Mouse (Mus musculus) ovary, postnatal 36 days (tissue): ENCODE data around the gene D1Ertd622e.
"Not testable (repeated sequence)": the region's sequence is repeated elsewhere in the genome, so short reads cannot be mapped to it uniquely, and the experiment has no call there.

Experiments used
- DNase-seq: peaks from one replicate; pipeline ENCODE4 v3.0.0; 2022; ENCODE audit warnings: low spot score, mixed read lengths

D1Ertd622e gene

GRCm38 (mm10) chr1:97632545-97633256 is 29.2 kb downstream of the D1Ertd622e start:
- DNase-seq = no peak

DNA sequence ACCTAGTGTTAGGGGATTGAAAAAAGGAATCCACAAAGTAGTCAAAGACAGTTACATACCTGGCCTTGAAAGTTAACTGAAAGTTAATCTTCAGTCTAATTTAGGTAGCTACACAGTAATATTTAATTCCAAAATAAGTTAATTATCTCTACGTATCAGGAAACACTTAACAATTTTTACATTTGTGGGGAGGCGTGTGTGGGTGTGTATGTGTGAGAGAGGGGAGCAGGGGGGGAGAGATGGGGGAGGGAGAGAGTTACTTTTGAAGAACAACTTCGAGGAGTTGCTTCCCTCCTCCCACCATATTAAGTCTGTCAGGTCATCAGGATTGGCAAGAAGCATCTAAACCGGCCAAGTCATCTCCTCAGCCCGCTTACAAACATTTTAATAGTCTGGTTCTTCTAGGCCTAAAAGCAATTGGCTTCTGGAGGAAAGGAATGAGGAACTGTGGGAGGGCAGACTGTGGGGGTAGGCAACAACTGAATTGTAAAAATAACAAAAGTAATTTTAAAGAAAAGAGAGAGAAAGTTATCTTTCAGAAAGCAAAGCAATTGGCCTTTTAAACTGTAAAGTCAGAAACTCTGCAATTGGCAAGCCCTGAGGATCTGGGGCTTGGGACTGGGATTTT is 29.9 kb downstream of the D1Ertd622e start:
- no peak for DNase-seq

DNA sequence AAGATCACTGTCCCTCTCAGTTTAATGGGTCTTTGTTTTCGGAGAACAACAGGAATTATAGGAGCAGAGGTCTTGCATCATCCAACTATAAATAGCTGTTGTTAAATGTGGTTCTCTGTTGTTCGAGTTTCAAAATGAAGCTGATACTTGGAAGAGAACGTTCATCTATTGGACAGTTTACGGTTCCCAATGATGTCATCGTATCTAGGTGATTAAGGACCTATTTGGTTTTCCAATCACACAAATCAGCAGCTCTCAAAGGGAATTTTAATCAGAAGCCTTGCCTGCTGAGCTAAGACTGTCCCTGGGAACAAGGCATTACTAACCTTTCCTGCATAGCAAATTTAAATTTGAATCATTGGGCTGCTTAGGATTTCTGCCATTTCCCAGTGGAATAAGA is 31.7 kb downstream of the D1Ertd622e start:
- DNase-seq = no peak

GRCm38 (mm10) chr1:97628859-97629258 is 33.0 kb downstream of the D1Ertd622e start:
- no peak for DNase-seq

DNA sequence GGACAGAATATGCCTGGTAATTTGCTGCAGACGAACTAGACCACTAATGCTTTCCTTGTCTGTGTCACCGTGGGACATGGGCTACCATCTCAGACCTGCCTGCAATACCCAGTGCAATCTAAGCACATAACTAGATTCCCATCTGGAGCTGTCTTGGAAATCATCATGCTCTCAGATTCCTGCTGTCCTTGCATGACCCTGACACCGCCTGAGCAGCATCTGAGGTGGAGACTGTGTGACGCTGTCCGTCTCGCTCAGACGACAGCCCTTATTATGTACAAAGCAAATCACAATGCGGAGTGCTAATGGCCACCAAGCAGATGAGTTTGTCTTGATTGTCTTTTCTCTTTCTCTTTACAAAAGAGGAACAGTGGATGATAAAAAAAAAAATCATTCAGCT is 33.9 kb downstream of the D1Ertd622e start:
- no peak for DNase-seq

DNA sequence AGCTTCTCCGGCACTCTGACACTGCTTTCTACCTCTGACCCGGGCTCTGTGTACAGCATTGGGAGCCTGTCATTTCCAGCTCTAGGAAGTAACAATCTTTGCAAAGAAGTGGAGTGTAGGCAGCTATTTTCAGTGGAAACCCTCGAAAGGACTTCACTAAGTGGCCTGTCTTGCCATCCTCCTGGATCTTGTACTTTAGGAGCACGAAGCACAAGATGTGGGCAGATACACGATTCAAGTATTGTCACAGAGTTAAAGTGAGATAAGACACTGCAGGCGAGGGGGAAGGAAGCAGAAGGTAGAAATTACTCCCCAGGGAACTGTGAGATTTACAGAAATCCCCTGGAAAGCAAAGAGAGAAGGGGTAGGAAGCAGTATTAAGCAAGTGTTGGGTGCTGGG is 36.4 kb downstream of the D1Ertd622e start:
- no peak for DNase-seq

GRCm38 (mm10) chr1:97624386-97624785 is 37.5 kb downstream of the D1Ertd622e start:
- no peak for DNase-seq

DNA sequence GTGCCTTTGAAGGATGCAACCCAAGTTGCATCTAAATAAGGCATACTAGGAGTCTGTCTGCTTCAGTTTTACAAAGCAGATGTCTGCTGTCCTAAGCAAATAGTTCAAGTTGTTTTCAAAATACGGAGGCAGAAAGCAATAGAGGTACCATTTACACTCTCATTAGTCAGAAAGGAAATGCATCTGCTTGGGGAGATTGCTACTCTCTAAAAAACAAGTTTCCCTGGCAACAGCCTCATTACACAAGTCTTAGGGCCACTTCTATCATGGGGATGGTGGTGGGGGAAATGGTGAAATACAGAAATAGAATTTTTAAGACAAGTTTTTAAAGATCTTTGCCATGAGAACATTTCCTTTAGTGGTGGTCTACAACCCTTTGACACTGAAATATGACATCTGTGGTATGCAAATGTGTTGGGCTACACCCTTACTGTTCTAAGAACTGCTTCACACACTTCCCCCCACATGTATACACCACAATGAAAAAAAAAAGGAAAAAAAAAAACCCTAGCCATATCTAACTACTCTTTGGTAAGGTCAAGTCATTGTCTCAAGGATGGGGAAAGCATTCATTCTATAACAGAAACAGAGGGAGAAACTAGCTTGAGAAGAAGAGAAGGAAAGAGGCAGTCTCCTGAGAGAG is 38.5 kb downstream of the D1Ertd622e start:
- DNase-seq = no peak

DNA sequence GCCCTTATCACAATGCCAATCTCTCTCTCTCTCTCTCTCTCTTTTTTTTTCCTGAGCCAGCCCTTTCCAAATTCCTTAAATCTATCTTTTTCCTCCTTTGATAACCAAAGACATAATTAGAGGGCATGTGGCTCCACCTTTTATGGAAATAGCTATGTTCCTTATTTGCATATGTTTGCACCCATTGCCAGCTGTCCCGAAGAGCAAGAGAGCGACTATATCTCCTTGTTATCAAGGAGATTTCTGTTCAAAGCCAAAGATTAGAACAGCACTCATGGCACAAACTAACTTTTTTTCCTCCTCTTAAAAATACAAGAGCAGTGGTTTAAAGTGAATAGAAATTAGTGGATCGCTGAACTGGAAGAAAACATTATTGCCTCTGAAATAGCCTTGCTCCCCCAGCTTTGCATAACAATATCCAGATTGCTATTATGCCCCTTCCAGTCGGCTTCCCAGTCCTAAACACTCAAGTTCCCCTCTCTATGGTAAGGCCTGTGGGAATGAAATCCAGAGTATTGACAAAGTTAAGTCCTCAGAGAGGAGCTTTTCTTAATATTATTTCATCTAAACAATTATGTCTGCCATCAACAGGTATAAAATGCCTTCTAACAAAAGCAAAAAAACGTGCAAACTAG is 39.2 kb downstream of the D1Ertd622e start:
- no peak for DNase-seq

- DNase-seq = no peak
Observed at GRCm38 (mm10) chr1:97619621-97620320, 42.1 kb downstream of the D1Ertd622e start.

- DNase-seq = no peak
Observed at GRCm38 (mm10) chr1:97615525-97615924, 46.3 kb downstream of the D1Ertd622e start.

DNA sequence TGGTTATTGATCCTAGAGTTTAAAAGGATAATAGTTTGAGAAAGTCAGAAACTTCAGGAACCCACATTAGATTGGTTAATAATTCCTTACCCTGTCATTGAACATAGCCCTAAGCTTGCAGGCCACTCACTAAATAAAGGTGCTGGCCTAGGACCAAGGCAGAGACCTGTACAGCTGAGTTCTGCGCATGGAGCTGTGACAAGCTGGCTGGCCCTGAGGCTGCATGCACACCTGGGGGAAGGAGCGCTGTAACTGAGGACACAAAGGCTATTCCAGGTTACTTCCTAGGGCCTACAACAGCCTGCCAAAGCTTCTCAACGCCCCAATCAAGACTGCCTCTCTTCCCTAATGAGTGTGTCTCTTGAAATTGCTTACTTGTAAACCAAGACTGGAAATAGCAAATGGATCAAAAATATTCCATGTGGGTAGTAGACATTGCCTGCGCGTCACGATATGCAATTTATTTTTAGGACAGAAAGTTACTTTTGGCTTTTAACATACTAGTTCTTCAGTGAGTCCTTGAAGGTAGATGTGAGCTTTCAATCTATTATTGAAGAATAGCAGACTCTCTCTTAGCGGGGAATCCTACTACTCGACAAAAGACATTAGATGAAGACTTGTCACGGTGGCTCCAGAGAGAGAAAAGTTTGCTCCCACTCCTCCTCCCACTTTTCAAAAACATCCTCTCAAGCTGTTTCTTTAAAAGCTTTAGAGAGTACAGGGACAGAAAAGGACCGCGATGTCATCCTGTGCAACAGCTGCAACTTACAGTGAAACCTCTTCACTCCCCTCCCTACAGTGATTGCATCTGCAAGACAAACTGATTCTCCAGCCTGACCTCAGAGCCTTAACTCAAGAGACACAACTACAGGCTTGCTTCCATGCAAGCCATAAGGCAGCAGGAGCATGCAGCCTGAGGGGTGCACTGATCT is 47.1 kb downstream of the D1Ertd622e start:
- DNase-seq = no peak

GRCm38 (mm10) chr1:97611747-97612146 is 50.1 kb downstream of the D1Ertd622e start:
- no peak for DNase-seq

DNA sequence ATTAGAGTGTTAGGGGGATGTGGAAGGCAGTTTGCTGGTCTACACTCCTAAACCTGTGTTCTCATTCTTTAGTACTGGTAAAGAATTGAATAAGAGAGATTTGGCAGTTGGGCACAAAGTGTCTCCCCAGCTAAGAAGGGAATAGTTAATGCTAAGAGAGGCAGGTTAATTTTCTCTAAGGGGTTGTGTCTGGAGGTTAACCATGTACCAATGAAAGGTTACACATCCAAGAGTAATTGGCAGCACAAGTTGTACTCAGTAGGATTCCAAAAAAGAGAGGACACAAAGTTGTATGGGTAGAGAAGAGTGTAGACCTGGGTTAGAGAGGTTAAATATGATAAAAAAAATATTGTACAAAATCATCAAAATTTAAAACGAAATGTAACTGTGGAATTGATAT is 58.5 kb downstream of the D1Ertd622e start:
- DNase-seq = no peak

DNA sequence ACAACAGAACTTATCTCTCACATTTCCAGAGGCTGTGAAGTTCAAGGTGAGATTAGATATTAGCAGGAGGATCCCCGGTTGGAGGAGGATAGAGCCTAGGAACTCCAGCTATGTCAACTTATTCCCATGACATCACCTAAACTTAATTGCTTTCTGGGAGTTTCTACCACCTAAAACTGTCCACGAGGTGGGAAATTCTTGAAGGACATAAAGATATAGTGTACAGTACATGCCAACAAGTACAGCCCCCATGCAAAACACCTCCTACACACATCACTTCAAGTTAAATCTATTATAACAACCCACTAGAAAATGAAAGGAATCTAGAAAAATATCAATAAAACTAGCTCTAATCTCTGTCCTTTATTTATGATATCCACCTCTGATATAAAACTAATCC is 61.5 kb downstream of the D1Ertd622e start:
- no peak for DNase-seq

- DNase-seq = no peak
Observed at GRCm38 (mm10) chr1:97599101-97599500, 62.8 kb downstream of the D1Ertd622e start.

GRCm38 (mm10) chr1:97588561-97588960 is 73.3 kb downstream of the D1Ertd622e start:
- DNase-seq = no peak

- DNase-seq = no peak
Observed at GRCm38 (mm10) chr1:97585106-97585505, 76.8 kb downstream of the D1Ertd622e start.

- DNase-seq = no peak
Observed at GRCm38 (mm10) chr1:97584171-97584570, 77.7 kb downstream of the D1Ertd622e start.

DNA sequence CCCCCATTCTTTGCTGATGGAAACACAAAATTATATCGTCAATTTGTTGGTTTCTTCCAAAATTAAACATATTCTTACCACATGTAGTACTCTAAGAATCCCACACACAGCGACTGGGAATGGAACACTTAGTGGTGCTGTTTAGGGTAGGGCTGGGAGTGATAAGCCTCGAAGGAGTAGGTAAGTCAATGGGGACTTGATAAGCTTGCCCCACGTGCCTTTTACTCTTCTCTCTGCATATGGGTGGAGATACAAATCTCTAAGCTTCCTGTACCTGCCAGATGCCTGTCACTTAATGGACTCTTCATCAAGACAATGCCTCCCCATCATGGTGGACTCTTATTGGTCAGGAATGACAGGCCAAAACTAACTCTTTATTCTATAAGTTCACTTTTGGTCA is 78.8 kb downstream of the D1Ertd622e start:
- DNase-seq = no peak

DNA sequence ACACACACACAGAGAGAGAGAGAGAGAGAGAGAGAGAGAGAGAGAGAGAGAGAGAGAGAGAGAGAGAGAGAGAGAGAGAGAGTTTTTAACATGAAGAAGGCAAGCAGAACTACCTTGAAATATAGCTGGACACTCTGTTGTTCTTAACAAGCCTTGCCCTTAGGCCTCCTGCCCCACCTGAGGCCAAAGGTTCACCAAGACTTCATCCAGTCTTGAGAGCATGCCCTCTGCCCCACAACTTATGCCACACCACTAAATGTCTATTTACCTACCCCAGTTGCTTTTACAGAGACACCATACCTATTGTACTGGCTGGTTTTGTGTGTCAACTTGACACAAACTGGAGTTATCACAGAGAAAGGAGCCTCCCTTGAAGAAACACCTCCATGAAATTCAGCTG is 81.2 kb downstream of the D1Ertd622e start:
- DNase-seq = not testable (repeated sequence)
